Mouse (Mus musculus) thymus, postnatal 14 days (tissue): ENCODE data around the gene Letmd1.
"Not testable (repeated sequence)": the region's sequence is repeated elsewhere in the genome, so short reads cannot be mapped to it uniquely, and the experiment has no call there.

Experiments
- DNase-seq: peaks from one replicate; pipeline ENCODE4 v3.0.0; 2021

The Letmd1 gene

GRCm38 (mm10) chr15:100468295-100469188, at the start of gene Letmd1:
Gene Letmd1, plus strand, starts transcription at chr15:100469023.
- peak; percentile 93 for DNase-seq

DNA sequence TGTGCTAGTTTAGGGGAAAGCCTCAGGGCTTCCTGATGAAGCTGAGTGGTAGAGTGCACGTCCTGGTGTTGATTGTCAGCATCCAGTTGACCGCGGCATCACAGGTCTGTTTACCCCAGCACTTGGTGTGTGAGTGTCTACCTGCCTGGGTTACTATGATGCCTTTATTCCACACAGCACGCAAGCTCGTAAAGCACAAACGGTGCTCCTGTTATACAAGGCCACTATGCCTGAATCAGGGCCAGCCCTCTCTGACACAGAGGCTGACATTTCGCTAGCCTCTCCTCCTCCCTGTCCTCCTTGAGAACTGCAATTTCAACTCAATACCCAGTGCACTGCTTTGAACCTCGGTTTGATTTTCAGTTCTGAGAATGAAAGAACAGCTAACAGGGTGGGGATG, 49.5 kb upstream of the Letmd1 start:
- DNase-seq, result no peak

GRCm38 (mm10) chr15:100419901-100420745, 48.7 kb upstream of the Letmd1 start:
- no peak for DNase-seq

DNA sequence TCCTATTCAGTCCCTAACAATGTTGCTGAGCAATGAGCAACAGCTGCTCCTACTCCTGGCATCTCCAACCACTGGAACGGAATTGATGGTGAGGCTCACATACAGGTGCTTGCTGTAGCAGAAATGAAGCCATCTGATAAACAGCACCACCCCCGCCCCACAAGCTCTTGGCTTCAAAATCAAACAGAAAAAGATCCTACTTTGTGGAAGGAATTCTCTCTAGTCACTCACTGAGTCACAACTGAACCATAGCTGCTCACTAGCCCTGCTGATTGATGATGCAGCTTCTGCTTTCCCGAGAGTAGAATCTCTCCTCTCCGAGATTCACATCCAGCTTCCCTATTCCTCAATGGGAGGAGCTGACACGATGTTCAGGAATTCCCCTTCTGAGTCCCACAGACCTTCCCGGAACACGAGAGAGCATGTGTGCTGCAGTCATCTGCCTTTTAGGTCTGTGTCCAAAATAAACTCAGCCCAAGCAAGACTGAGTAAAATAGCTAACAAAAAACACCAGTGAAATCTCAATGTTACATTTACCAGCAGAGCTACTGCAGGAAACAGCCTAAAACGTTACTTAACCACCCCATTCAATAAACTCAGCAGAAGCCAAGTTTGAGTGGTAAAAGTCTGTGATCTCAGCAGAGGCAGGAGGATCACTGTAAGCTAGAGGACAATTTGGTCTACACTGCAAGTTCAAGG, 47.6 kb upstream of the Letmd1 start:
- no peak for DNase-seq

GRCm38 (mm10) chr15:100421758-100422197, 47.0 kb upstream of the Letmd1 start, which contains the start of gene Gm5475:
Gene Gm5475, plus strand, starts transcription at chr15:100422147.
- DNase-seq, result not testable (repeated sequence)

DNA sequence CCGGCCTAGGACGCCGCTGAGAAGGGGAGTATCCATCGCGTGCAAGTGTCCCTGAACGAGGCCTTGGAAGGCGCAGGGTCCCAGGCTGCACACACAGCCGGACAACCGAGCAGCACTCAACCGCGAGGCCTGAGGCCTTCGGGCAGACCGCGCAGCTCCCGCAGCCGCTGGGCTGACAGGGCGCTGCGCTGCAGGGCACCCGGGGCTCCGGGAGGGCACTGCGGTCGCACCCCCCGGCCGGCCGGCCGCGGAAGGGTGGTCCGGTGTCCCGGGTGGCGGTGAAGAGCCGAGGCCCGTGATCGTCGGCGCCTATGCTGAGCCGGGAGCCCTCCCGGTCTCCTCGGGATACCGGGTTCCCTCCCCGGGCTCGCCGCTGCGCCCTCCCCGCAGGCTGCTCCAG, 46.3 kb upstream of the Letmd1 start:
- no peak for DNase-seq

DNA sequence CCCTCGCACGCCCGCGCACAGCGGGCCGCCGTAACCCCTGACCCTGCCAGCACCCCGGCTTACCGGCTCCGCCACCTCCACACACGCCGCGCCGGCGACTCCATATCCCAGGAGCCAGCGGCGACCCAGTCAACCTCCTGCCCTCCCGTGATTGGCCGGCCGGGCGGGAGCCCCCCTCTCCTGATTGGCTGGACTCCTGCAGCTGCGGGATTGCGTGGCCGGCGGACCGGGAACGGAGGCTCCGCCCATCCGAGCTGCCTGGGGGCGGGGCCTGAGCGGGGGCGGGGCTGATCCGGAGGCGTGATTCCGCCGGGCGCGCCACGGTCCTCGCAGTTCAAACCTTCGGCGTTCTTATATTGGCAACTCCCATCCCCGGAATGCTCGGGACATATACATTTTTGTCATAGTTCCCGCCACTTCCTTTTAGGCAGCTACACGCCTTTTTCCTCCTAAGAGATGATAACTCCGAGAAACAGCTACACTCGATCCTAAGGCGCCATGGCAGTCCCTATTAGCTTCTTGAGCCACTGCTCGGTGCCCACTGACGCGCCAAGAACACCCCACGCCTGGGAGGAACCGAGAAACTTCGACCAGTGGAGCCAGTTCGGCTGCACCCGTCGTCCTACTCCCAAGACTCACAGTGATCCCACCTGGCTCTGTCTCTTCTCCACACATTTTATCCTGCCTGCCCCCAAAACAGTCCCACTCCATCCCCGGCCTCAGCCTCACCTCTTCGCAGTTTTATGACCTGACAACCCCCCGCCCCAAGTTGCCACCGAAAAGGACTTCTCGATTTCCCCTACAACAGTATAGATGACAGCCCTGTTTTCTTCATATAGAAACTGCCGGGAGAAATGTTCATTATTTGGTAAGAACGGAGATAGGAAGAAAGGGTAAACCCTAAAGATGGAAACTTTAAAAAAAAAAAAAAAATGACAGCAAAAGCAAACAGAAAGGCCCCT, 45.6 kb upstream of the Letmd1 start:
- peak; percentile 96 for DNase-seq

GRCm38 (mm10) chr15:100423916-100424315, 44.9 kb upstream of the Letmd1 start:
- DNase-seq, result no peak

DNA sequence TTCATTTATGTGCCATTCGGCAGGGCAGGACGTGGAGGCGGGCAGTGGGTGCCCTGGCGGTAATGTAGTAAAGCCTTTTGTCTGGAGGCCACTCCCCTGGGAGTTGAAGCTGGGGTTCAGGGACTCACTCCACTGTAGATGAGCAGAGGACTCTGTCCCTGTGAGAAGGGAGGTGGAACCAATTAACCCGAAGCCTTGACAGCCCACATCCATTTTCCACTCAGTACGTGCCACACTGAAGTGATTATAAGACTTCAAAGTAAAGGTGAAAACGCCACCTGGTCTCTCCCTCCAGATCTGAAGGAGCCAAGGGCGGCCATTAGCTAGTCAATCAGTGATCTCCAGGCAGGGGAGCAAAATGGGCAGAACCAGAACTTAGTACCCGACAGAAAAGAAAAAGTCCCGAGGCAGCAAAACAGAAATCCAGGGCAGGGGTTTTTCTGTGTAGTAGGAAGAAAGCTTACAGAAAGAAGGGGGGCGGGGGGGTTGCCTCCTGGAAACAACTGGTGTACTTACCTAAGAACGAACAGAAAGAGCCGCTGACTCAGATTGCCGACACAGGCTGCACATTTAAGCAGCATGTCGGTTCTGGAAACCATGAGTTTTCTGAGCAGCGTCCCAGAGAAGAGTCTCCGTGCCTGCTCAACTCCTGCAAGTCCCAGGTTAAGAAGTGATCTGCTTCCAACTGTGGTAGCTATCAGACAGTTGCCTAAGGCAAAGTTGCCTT, 44.3 kb upstream of the Letmd1 start, which contains the start of gene Slc11a2:
TSS of gene Slc11a2 (minus strand) at position 677 of the 727 bp plus-strand sequence.
- DNase-seq, result no peak

GRCm38 (mm10) chr15:100428296-100428905, 40.4 kb upstream of the Letmd1 start:
- DNase-seq, result no peak

DNA sequence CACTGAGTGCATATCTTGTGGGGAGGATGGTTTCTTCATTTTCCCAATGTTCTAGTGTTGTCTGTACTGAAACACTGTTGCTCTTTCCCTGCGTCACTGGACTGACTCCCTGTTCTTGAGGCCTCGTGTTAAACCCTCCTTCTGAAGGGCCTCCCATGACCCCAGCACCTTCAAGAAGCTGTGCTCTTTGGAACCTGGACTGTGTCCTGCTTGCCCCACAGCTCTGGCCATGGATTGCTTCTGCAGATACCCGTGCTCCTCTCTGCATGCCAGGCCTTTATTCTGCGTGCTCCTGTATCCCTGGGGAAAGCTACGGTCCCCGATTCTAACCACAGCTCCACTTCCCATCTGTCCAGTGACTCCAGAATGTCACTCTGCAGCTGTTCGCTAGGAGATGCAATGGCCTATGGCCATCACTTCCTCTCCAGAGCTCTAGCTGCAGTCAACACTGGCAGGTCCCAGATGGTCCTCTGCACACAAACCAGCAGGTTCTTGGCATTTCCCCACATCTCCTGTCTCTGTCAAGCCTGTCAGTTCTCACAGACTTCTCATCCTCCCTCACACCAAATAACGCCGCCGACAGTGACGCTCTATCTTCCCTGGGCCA, 38.8 kb upstream of the Letmd1 start:
- no peak for DNase-seq

DNA sequence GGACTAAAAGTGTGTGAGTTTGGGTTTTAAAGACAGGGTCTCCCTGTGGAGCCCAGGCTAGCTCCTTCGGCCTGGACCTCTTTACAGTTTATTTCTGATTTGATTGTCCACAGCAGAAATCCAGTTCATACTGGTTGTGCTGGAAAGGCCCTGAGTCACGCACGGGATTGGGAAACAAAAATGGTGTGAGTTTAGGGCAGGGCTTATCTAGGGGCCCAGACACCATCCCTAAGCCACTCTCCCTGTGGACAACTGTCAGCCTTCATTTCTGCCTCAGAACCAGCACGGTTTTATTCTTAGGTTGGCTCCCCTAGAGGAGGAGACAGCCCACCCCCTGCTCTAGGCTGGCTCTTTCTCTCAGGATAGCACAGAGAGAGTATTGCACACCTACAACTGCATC, 35.6 kb upstream of the Letmd1 start:
- DNase-seq, result no peak

- DNase-seq, result no peak
Observed at GRCm38 (mm10) chr15:100436112-100436511, 32.7 kb upstream of the Letmd1 start.

GRCm38 (mm10) chr15:100436518-100436917, 32.3 kb upstream of the Letmd1 start:
- no peak for DNase-seq

DNA sequence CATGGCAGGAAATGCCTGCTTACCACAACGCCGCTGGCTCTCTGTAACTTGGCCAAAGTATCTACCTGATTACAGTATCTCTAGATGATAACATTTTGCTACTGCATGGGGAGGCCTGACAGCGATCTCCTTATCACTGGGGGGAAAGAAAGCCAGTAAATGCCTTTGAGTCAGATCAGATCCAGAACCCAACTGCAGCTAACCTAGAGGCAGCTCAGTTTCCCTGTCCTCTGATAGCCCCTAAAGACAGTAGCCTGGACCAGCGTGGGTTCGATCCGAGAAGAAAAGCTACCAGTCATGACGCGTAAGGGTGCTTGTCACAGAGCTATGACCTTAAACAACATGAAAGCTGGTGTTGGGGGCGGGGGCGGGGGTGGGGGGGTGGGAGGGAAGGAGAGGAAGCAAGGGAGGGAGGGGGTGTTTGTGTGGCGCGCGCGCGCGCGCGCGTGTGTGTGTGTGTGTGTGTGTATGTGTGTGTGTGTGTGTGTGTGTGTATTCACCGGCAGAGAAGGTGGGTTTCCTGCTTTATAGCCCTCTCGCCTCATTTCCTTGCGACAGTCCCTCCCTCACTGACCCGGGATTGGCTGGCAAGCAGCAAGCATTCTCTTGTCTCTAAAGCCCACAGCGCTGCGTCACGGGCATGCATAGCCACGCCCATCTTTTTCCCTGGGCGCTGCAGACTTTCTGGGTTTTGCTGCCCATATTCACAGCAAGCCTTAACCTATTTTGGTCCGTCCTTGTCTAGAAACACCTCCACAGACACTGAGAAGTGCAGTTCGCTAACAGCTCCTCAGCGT, 25.5 kb upstream of the Letmd1 start:
- peak; percentile 91 for DNase-seq

- no peak for DNase-seq
Observed at GRCm38 (mm10) chr15:100446887-100447286, 21.9 kb upstream of the Letmd1 start.

DNA sequence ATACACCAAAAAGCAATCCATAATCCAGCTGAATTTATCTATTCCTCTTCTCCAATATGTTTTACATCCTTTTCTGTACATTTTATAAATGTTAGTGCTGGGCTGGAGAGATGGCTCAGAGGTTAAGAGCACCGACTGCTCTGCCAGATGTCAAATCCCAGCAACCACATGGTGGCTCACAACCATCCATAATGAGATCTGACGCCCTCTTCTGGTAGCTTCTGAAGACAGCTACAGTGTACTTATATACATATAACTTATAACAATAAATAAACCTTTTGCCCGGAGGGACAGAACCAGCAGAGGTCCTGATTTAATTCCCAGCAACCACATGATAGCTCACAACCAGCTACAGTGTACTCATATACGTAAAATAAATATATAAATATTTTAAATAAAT, 20.3 kb upstream of the Letmd1 start:
- DNase-seq, result no peak

GRCm38 (mm10) chr15:100449495-100449894, 19.3 kb upstream of the Letmd1 start:
- no peak for DNase-seq

DNA sequence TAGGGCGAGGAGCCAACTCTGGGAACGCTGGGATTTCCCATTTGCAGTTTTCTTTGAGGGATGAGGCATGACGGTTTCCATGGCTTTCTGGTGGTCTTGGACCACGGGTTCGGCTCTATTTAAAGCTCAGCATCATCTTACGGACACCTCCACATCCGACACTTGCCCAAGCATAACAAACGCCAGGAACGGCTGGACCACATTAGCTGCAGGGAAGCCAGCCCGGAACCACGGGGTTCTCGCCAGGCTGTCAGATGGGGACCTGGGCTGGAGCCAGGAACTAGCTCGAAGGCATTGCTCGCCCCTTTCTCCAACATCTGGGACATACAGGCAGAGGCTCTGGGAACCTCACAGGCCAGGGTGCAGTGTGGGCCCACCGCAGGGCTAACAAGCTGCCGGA, 17.6 kb upstream of the Letmd1 start:
- no peak for DNase-seq
